Mouse (Mus musculus) cerebellum, adult 8-10 months (tissue): Measurements from ENCODE around the gene BC017158.
A peak's percentile ranks its signal among the peaks of the same experiment; 100 is the strongest.

ENCODE experiments used
- DNase-seq: peaks from one replicate; pipeline ENCODE4 v3.0.0; 2022

BC017158 gene

DNA sequence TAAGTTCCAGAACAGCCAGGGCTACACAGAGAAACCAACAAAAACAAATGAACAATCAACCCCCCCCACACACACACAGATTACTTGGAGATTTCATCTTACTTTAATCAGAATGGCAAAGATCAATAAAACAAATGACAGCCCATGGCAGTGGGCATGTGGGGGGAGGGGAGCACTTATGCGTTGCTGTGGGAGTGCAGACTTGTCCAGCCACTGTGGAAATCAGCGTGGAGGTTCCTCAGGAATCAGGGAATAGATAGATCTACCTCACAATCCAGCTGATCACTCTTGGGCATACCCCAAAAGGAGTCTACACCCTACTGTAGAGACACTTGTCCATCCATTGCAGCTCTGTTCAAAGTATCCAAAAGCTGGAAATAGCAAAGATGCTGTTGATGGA, 43.0 kb downstream of the BC017158 start:
- no peak for DNase-seq

DNA sequence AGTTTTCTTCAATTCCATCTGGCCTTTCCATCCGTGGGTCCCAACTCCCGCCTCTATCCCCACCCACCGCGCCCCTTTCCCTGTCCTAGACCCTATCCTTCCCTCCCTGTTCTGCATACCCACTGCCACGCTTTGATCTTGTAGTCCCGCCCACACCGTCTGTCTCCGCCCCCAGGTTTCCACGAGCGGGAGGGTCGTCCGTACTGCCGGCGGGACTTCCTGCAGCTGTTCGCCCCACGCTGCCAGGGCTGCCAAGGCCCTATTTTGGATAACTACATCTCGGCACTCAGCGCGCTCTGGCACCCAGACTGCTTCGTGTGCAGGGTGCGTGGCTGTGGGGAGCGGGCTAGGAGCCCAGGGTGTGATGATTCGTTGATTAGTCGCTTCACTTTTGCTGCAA, 45.4 kb downstream of the BC017158 start:
- no peak for DNase-seq

DNA sequence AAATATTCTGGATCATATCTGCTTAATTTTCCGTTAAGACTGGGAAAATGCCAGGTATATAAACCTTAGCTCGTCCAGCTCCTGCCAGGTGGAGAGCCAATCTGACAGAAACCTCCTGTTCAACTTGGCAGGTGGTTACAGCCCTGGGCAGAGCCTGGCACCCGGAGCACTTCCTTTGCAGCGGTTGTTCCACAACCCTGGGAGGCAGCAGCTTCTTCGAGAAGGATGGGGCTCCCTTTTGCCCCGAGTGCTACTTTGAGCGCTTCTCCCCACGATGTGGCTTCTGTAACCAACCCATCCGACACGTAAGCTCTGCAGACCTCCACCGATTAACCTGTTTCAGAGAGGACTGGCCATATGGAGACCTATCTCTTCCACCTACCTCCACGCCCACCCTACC, 46.0 kb downstream of the BC017158 start:
- DNase-seq: peak; percentile 35

DNA sequence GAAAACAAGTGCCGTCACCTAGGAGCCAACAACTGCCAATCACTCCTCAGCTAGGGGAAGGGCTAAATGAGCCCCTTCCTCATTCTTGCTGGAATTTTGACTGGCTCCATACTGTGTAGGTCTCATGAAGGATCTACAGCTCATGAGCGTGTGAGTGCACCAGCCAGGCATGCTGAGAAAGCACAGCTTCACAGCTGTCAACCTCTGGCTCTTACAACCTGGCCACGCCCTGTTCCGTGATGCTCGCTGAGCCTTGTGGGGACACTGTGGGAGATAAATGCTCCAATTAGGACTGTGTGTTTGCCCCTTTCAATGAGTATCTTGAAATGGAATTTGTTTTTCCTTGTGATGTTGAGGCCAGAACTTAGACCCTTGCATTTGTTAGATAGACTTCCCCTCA, 48.0 kb downstream of the BC017158 start:
- DNase-seq: no peak

DNA sequence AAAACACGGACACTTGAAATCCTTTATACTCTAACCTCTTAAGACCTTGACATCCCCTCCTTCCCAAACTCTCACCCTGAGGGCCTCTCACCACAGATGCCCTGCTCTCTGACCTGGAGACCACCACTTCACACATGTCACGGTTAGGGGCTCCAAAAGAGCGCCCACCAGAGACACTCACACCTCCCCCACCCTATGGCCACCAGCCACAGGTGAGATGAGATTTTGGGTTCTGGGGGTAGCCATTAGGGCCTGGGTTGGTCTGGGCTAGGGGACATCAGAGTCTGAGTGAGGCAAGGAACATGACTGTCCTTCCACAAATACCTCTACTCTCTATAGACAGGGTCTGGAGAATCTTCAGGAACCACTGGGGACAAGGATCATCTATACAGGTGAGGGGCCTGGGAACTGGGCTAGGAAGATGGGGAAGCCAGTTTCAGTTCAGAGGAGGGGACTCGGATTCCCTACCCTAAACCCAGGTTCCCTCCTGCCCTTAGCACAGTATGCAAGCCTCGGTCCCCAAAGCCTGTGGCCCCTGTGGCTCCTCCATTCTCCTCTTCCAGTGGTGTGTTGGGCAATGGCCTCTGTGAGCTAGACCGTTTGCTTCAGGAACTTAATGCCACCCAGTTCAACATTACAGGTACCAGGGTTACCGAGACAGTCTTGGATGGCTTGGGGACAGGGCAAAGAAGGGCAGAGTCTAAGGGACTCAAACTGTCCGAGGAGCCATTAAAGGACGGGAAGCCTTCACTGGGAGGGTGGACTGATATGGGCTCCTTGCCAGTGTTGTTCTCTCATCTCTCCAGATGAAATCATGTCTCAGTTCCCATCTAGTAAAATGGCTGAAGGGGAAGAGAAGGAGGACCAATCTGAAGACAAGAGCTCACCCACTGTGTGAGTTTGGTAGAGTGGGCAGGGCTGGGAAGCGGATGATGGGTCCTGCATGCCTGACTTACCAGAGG, 49.6 kb downstream of the BC017158 start:
- DNase-seq: no peak

DNA sequence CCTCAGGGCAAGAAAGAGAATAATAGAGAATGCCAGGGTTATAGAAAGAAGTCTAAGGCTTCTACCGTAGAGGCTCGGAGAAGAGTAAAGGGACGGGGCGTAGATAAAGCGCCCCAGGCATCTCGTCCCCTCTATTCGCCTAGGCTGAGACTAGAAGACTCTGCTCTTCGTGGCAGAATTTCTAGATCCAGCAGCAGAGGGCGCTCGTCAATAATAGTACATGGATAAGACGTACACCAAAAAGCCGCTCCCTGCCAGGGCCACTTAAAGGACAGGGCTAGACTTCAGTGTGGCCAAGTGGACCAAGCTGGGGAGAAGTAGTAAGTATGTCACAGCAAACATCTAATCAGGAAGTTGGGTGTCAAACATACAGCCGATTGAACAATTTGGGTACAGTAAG, 50.5 kb downstream of the BC017158 start:
- peak; percentile 83 for DNase-seq

DNA sequence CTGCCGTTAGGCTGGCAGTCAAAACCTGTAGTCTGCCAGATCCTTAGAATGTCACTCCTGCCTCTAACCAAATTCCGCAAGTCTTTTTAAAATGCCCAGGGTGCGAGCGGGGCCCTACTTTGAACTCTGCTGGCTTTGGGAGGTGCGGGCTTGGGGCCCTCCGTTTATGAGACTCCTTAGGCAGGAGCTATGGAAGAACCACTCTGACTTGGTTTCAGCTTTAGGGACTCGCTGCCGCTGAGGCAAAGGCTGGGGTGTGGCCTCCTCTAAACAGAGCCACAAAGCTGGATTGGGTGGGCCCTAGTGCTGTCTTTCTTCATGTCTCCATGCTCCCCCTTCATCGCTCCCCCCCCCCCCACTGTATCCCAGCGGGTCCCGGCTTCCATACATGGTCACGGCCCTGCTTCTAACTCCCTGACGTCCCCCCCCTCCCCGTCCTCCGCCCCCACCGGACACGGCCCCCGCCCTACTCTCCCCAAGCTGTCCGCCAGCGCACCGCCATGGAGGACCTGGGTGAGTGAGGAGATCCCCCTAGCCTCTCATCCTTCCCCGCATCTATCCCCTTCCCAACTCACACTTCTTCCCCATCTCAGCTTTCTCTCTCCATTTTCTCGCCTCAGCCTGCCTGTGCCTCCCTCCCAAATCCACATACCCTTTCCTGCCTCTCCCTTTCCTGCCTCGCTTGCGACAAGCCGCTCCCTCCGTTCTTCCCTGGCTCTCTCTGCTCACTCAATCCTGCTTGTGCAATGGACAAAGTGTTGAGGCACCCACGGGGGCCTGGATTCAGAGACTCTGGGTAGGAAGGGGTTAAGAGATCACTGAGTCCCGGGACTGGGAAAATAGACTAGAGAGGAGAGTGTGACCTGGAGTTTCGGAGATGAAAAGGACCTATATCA, 51.2 kb downstream of the BC017158 start, which contains the start of gene Tgfb1i1:
Tgfb1i1 (plus strand) TSS at position 317 of the 896 bp plus-strand sequence.
- DNase-seq: peak; percentile 54

DNA sequence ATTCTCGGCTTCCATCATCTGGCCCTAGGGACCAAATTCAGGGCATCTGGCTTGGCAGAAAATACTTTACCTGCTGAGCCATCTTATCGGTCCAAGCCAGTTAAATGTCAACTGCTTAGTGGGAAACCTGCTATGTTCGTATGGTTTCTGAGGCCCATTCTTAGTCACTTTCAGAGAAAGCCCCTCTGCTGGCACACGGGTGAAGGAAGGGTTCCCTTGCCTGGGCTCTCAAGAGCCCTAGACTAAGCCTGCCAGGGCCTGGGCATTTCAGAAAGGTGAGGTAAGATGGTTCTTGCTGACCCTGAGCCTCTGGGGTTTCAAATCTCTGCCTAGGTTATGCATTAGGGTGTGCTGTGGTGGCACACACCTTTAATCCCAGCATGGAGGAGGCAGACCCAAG, 52.4 kb downstream of the BC017158 start:
- no peak for DNase-seq

DNA sequence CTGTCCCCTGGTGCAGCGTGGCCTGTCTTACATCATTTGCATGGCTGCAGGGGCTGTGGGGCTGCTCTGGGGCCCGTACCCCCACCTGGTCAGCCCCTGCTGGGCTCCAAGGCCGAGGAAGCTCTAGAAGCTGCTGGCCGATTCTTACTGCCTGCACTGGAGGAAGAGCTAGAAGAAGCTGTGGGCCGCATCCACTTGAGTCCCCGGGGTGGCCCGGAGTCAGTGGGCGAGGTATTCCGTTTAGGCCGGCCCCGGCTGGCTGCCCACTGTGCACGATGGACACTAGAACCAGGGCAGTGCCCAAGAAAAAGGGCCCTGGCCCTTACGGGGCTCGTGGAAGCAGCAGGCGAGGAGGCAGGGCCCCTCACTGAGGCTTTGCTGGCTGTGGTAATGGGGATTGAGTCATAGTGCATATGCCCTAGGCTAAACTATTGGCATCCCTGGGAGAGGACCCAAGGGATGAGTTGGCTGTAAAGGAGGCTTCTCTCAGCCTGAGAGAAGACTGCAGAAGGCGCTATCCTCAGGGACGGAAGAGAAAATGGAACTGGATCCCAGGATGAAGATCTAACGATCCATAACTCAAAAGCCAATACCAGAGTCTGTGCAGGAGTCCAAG, 53.5 kb downstream of the BC017158 start:
- DNase-seq: no peak

DNA sequence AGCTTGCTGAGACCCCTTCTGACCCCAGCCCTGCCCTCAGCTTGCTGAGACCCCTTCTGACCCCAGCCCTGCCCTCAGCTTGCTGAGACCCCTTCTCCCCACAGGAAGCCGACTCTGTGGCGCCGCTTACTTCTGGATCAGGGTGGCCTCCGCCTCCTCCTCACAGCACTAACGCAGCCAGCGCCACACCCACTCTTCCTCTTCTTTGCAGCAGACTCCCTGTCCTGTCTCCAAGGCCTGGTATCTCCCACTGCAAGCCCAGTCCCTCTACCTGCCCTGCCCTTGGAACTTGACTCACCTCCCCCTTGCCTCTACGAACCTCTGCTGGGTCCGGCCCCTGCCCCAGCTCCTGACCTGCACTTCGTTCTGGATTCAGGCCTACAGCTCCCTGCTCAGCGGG, 54.0 kb downstream of the BC017158 start:
- DNase-seq: no peak

DNA sequence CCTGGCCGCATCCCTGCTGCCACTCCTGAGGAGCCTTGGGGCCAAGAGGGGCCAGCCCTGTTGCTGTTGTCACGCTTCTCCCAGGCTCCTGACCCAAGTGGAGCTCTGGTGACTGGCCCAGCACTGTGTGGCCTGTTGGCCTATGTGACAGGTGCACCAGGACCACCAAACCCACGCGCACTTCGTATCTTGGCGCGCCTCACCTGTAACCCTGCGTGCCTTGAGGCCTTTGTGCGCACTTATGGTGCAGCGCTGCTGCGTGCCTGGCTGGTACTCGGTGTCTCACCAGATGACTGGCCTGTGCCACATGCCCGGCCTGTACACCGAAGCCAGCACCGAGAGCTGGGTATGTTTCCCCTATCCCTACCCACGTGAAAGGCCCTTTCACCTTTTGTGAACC, 55.6 kb downstream of the BC017158 start:
- DNase-seq: no peak

DNA sequence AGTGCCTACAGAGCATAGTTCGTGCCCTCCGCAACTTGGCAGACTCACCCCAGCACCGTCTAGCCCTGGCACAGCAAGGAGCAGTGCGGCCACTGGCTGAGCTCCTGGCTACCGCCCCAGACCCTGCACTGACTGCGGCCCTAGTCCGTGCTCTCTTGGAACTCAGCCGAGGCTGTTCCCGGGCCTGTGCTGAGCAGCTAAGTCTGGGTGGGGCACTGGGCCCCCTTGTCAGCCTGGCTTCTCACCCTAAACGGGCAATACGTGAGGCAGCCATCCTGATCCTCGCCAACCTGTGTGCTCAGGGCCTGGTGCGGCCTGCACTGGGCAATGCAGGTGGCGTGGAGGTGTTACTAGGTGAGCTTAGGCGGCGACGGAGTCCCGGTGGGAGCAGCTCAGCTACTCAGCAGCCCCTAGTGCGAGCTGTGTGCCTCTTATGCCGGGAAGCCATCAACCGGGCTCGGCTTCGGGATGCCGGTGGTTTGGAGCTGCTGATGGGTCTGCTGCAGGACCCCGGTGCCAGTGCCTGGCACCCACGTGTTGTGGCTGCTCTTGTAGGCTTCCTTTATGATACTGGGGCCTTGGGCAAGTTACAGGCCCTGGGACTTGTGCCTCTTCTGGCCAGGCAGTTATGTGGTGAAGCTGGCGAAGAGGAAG, 57.7 kb downstream of the BC017158 start:
- no peak for DNase-seq

DNA sequence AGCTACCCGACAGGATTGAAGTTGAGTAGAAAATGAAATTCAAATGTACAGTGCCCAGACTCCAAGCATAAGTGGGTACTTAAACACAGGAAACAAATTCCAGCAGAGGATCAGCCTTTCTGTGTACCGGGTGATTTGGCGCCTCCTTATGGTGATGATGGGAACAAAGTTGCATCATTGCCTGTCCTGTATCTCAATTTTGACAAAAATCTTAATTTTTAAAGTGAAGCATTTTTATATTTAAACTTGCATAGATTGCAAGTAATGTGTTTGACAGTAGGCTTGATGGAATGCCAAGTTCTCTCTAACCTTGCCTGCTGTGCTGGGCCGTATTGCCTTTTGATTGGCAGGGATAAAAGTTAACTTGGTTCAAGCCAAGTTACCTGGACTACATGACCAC, 59.0 kb downstream of the BC017158 start:
- DNase-seq: no peak

DNA sequence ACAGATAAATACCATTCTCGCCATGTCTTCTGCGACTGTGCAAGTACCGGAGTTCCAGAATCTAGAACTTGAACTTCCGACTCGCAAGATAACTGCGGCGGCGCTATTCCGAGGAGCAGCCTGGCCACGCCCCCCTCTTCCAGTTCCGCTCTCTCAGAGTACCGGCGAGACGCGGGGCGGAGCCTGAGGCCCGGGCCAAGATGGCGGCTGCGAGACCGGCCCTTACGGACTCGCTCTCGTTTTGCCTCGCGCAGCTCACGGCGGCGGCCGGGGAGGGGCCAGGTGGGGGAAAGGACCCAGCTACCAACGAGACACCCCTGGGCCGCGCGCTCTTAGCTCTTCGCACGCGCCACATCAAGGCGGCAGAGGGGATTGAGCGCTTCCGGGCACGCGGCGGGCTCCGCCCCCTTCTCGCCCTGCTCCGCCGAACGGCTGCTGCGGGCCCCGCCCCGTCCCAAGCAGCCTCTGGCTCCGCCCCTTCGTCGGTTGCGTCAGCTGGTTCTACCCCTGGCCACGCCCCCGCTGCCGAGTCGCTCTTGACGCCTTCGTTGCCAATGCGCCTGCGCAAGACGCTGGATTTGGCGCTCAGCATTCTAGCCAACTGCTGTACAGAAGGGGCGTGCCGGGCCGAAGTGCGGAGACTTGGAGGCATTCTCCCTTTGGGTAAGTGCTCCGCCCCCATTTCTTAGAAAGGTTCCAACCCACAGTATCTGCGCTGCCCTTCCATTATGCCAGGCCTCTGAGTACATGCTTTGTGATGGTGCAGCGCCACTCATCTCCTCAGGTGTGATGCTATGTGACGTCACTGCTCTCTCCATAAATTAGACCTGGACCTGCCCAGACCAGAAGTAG, 59.8 kb downstream of the BC017158 start, which contains the start of gene 9130023H24Rik:
9130023H24Rik (minus strand) TSS at position 105 of the 852 bp plus-strand sequence.
- DNase-seq: peak; percentile 100

DNA sequence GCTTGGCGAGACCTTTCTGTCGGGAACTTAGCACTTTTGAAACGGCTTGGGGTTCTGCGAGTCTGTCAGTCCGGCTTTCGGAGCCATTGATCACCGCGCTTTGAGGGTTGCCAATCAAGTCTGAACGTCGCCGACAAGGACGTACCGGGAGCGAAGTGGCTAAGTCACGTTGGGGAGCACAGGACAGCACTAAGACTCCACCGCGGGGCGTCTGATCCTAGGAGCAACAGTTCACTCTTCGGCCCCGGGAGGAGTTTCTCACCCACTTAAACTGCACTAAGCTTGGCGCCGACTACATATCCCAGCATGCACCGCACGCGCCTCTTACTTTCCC, 60.4 kb downstream of the BC017158 start:
- DNase-seq: no peak

DNA sequence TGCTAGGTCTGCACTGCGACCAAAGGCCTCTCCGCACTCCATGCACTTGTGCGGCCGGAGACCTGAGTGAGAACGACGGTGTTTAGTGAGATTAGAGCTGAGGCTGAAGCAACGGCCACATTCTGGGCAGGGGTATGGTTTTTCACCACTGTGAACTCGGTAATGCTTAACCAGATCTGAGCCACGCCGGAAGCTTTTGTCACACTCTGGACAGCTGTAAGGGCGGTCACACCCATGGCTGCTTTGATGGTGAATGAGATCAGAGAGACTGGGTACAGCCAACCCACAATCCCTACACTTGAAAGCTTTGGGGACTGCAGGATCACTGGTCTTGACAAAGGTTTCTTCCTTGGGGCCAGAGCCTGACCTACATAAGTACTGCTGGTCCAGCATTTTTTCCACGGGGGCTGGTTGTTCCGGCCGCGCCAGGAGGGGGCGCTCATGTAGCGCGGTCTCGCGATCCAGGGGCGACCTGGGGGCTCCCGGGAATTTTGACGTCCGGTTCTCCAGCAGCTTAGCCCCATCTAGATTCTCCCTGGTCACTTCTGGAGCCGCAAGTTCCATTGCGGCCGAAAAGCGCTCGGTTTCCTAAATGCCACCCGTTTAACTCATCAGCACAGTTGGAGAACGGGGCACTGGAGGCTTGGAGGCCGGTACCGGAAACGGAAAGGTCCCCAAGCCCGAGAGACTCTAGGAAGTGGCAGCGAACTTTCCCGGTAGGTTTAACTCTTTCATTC, 60.9 kb downstream of the BC017158 start, which contains the start of gene Armc5:
Armc5 (plus strand) TSS at position 487 of the 737 bp plus-strand sequence.
- peak; percentile 90 for DNase-seq

DNA sequence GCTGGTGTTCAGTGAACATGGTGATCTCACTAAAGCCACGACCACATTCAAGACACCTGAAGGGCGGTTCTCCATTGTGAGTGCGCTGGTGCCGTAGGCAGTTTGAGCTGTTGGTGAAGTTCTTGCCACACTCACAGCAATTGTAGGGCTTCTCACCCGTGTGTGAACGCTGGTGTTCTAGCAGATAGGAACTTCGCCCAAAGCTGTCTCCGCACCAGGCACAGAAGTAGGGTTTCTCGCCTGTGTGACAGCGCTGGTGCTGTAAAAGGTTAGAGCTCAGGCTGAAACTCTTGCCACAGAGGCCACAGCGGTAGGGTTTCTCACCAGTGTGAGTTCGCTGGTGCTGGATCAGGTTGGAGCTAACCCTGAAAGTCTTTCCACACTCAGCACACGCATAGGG, 61.5 kb downstream of the BC017158 start:
- DNase-seq: no peak

DNA sequence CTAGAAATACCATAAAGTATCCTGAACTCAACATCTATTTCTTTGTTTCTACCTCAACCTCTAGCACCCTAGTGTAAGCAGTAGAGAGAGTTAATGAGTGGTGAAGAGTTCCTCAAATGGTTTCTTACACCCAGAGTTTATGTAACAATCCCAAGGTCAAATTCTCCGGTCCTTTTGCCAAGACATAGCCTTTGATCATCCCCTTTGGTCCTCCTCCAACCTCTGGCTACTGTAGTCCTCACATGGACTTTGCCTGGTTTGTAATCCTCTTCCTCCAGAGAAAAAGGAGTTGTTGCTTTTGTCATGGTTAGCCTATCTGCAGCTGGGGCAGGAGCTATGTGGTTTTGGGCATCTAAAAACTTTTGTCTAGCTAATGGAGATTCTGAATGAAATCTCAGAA, 62.5 kb downstream of the BC017158 start:
- DNase-seq: no peak

DNA sequence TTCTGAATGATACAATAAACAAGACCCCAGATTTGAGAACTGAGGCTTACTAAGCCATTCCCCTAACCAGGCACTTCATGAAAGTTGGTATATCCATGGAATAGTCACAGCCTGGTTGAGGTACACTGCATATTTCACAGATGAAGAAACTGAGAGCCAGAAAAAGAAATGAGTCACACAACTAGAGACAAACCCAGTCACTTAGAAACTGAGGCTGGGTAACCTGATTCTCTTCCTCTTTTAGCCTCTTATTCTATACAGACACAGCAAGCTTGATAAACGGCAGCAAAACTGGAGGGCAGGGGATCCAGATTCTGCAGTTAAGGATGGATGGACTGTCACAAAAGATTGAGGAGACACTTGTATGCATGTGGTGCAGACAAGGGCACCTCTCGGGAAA, 63.2 kb downstream of the BC017158 start:
- DNase-seq: no peak

DNA sequence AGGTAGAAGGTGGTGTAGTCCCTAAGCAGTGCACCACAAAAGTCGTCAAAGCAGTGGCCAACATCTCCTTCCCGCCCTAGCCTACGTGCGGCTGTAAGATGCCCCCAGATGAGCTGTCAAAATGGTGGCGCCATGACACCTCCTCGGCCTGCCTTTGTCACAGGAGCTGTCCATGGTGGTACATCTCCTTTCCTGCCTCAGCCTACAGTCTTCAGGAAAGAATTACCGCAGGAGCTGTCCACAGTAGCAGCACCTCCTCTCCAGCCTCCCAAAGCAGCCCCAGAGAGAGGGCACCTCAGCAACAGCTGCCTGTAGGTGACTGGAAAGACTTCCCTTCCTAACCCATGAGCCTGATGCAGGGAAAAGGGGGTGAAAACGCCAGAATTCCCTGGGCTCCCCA, 66.2 kb downstream of the BC017158 start:
- DNase-seq: no peak
